Mouse (Mus musculus) lung, embryonic 16.5 days (tissue): ENCODE data around the gene Pik3c2g. TPM values are rescaled to one million over a fixed set of nuclear protein-coding genes. Genes with fewer than 3 reads are reported as not detected.
A peak's percentile ranks its signal among the peaks of the same experiment; 100 is the strongest.

ENCODE experiments used
- ATAC-seq: fragments of 200-750 bp; cut with Nextera tagmentation; 2 replicates; pipeline ENCODE4 v1.8.0; 2017; ENCODE audit warnings: low read depth, mild to moderate bottlenecking, moderate library complexity
- H3K27ac ChIP-seq: fragments of 300-500 bp; sonication (generic); 2 replicates; pipeline ENCODE4 v1.5.1; 2014; ENCODE audit warnings: mild to moderate bottlenecking, control low read depth, low read length
- H3K27me3 ChIP-seq: fragments of 300-500 bp; sonication (generic); 2 replicates; pipeline ENCODE4 v1.6.1; 2014; ENCODE audit warnings: low read depth, low read length, mixed read lengths; ENCODE audit not compliant: control insufficient read depth, insufficient read depth
- H3K36me3 ChIP-seq: fragments of 300-500 bp; sonication (generic); 2 replicates; pipeline ENCODE4 v1.6.1; 2014; ENCODE audit warnings: low read length; ENCODE audit not compliant: control insufficient read depth, insufficient read depth
- H3K4me1 ChIP-seq: fragments of 300-500 bp; sonication (generic); replicated peaks from 2 replicates; pipeline ENCODE4 v1.6.1; 2014; ENCODE audit warnings: low read length, mixed read lengths; ENCODE audit not compliant: control insufficient read depth, insufficient read depth
- H3K4me2 ChIP-seq: fragments of 300-500 bp; sonication (generic); 2 replicates; pipeline ENCODE4 v1.6.1; 2014; ENCODE audit warnings: low read depth, low read length, control low read depth
- H3K4me3 ChIP-seq: fragments of 300-500 bp; sonication (generic); 2 replicates; pipeline ENCODE4 v1.5.1; 2014; ENCODE audit warnings: mild to moderate bottlenecking, low read length, control low read depth
- H3K9ac ChIP-seq: fragments of 300-500 bp; sonication (generic); 2 replicates; pipeline ENCODE4 v1.6.1; 2014; ENCODE audit warnings: low read length, control low read depth
- H3K9me3 ChIP-seq: fragments of 300-500 bp; sonication (generic); 2 replicates; pipeline ENCODE4 v1.6.1; 2016; ENCODE audit warnings: low read length; ENCODE audit not compliant: control insufficient read depth
- WGBS: fragments of 180-500 bp; shearing (Covaris S2); extraction: QIAGEN DNeasy Blood & Tissue Kit; methylation state at CpG from one replicate; pipeline ENCODE4 v1.1.7; 2014; 5-methylcytosine and 5-hydroxymethylcytosine counted together
- polyA plus RNA-seq: library from polyadenylated mRNA; unstranded; fragments of >200 nt; fragmentation: Nextera tagmentation; extraction: Ambion mirVana; gene quantifications from 2 replicates; pipeline ENCODE4 v1.2.1, GENCODE M21; 2015

Pik3c2g gene
- polyA plus RNA-seq, 1 experiment from 2014 or later, result 2.7 TPM

GRCm38 (mm10) chr6:139750599-139750998 lies 163.6 kb downstream of the Pik3c2g start:
- ATAC-seq, result peak; percentile 28; the same call in 1 of the 2 replicates
- Histone ChIP-seq H3K9me3 (no peaks in the 10 kb centered on the region), H3K4me2 (no peak overlapping the region), H3K27ac (no peak overlapping the region), H3K36me3 (no peaks in the 10 kb centered on the region), H3K27me3 (no peaks in the 10 kb centered on the region), H3K4me3 (no peak overlapping the region), H3K9ac (no peak overlapping the region), H3K4me1 (no peaks in the 10 kb centered on the region)
- WGBS, result 70% methylated on average over 2 of the region's 2 CpGs

GRCm38 (mm10) chr6:139751022-139751421 lies 164.0 kb downstream of the Pik3c2g start:
- no peak overlapping the region for H3K9ac ChIP-seq
- H3K36me3 ChIP-seq, result no peaks in the 10 kb centered on the region
- no peak overlapping the region for H3K4me2 ChIP-seq
- no peak overlapping the region for H3K4me3 ChIP-seq
- WGBS, result 30% methylated on average over 3 of the region's 3 CpGs
- no peaks in the 10 kb centered on the region for H3K9me3 ChIP-seq
- H3K27me3 ChIP-seq, result no peaks in the 10 kb centered on the region
- no peak overlapping the region for H3K27ac ChIP-seq
- peak; percentile 62; the same call in 1 of the 2 replicates for ATAC-seq
- H3K4me1 ChIP-seq, result no peaks in the 10 kb centered on the region

GRCm38 (mm10) chr6:139757876-139758275 lies 170.9 kb downstream of the Pik3c2g start:
- Histone ChIP-seq H3K4me3 (no peak overlapping the region), H3K4me1 (no peaks in the 10 kb centered on the region), H3K27me3 (no peaks in the 10 kb centered on the region), H3K27ac (no peak overlapping the region), H3K4me2 (no peak overlapping the region), H3K9ac (no peak overlapping the region), H3K9me3 (no peaks in the 10 kb centered on the region), H3K36me3 (no peaks in the 10 kb centered on the region)
- WGBS, result 75% methylated on average over 8 of the region's 8 CpGs
- ATAC-seq, result no peak

DNA sequence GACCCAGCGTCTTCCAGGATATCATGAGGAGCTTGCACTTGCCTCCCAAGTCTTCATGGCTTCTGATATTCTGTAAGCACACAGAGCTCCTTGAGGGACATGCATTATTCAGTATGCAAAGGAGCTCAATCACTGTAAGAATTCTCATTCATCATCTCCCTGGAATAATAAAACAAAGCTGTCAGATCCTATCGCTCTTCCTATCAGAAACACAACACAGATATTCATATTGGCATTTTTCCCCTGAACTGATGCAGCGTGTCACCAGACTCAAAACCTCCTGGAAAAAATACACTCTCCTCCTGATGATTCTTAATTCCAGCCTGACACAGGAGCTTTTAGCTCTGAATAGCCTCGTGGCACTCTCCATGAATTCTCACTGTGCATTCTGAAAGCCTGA lies 174.0 kb downstream of the Pik3c2g start:
- Histone ChIP-seq H3K9me3 (no peaks in the 10 kb centered on the region), H3K27ac (no peak overlapping the region)

GRCm38 (mm10) chr6:139764398-139764797 lies 177.4 kb downstream of the Pik3c2g start:
- H3K4me1 ChIP-seq, result no peaks in the 10 kb centered on the region
- 86% methylated on average over 3 of the region's 3 CpGs for WGBS
- no peak for ATAC-seq
- H3K27me3 ChIP-seq, result no peaks in the 10 kb centered on the region
- no peak overlapping the region for H3K4me3 ChIP-seq
- no peak overlapping the region for H3K27ac ChIP-seq
- no peak overlapping the region for H3K9ac ChIP-seq
- no peaks in the 10 kb centered on the region for H3K9me3 ChIP-seq
- H3K4me2 ChIP-seq, result no peak overlapping the region
- no peaks in the 10 kb centered on the region for H3K36me3 ChIP-seq

More for the DNA sequence above, 174.0 kb downstream of the Pik3c2g start:
- H3K9ac ChIP-seq, result no peak overlapping the region
- 54% methylated on average over 4 of the region's 4 CpGs for WGBS
- H3K4me2 ChIP-seq, result no peak overlapping the region
- H3K4me1 ChIP-seq, result no peaks in the 10 kb centered on the region
- no peak for ATAC-seq
- H3K4me3 ChIP-seq, result no peak overlapping the region
- no peaks in the 10 kb centered on the region for H3K36me3 ChIP-seq
- H3K27me3 ChIP-seq, result no peaks in the 10 kb centered on the region

DNA sequence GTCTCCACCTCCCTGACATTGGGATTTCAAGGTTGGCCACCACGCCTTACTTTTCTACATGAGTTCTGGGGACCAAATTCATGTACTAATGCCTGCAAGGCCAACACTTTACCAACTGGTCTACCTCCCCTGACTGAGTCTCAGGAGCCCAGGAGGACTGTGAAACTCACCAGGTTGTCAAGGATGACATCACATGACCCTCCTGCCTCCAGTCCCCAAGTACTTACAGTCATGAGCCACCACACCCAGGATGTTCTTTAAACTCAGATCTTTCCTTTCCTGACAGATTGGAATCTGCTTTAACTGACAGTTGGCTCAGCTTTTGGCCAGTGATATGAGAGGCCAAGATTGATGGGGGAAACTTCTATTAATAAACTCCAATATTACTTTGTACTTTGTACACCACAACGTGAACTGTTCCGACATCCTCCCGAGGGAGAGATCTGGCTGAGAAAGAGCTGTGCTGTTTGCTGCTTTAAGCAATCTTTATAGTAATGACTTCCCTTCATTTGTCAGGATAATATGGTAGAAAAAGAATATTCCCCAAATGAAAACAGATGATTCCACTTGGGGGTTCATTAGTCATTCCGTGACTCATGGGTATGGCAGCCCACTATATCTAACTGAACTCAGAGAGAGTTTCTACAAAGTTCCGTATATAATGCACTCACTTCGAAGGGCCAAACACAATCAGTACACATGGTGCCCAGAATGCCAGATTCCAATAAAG lies 182.9 kb downstream of the Pik3c2g start:
- Histone ChIP-seq H3K4me2 (no peak overlapping the region), H3K4me1 (no peaks in the 10 kb centered on the region), H3K36me3 (no peaks in the 10 kb centered on the region), H3K27ac (no peak overlapping the region), H3K4me3 (no peak overlapping the region), H3K9ac (no peak overlapping the region), H3K9me3 (no peaks in the 10 kb centered on the region), H3K27me3 (no peaks in the 10 kb centered on the region)
- WGBS, result 81% methylated on average over 7 of the region's 7 CpGs
- no peak for ATAC-seq

GRCm38 (mm10) chr6:139770535-139770934 lies 183.5 kb downstream of the Pik3c2g start:
- WGBS, result 45% methylated on average over 3 of the region's 3 CpGs
- H3K4me3 ChIP-seq, result no peak overlapping the region
- no peaks in the 10 kb centered on the region for H3K27me3 ChIP-seq
- H3K36me3 ChIP-seq, result no peaks in the 10 kb centered on the region
- H3K9ac ChIP-seq, result no peak overlapping the region
- H3K9me3 ChIP-seq, result no peaks in the 10 kb centered on the region
- no peak overlapping the region for H3K27ac ChIP-seq
- no peaks in the 10 kb centered on the region for H3K4me1 ChIP-seq
- H3K4me2 ChIP-seq, result no peak overlapping the region
- no peak for ATAC-seq

GRCm38 (mm10) chr6:139777576-139778282 lies 190.7 kb downstream of the Pik3c2g start:
- Histone ChIP-seq H3K36me3 (no peaks in the 10 kb centered on the region), H3K4me3 (no peak overlapping the region), H3K4me1 (peaks cover 7% of the 10 kb centered on the region), H3K27me3 (no peaks in the 10 kb centered on the region), H3K9ac (no peak overlapping the region), H3K4me2 (no peak overlapping the region), H3K27ac (peak overlapping the region; percentile 40; the same call in 1 of the 2 replicates), H3K9me3 (no peaks in the 10 kb centered on the region)
- 36% methylated on average over 11 of the region's 11 CpGs for WGBS
- peak; percentile 96 for ATAC-seq

GRCm38 (mm10) chr6:139780028-139780427 lies 193.0 kb downstream of the Pik3c2g start:
- no peak overlapping the region for H3K4me3 ChIP-seq
- no peak overlapping the region for H3K4me2 ChIP-seq
- no peaks in the 10 kb centered on the region for H3K36me3 ChIP-seq
- H3K27ac ChIP-seq, result no peak overlapping the region
- ATAC-seq, result no peak
- no peaks in the 10 kb centered on the region for H3K27me3 ChIP-seq
- no peaks in the 10 kb centered on the region for H3K9me3 ChIP-seq
- peaks cover 7% of the 10 kb centered on the region for H3K4me1 ChIP-seq
- WGBS, result 77% methylated on average over 2 of the region's 2 CpGs
- H3K9ac ChIP-seq, result no peak overlapping the region
